Mouse (Mus musculus) gonadal fat pad, adult 2 months (tissue): ENCODE results near the gene Pccb. TPM values are rescaled to one million over a fixed set of nuclear protein-coding genes. Genes with fewer than 3 reads are reported as not detected.

ENCODE experiments used
- DNase-seq: peaks from one replicate; pipeline ENCODE4 v3.0.0-alpha.2; 2012; ENCODE audit warnings: low read depth
- polyA plus RNA-seq: library from polyadenylated mRNA; depleted of rRNA; stranded (reverse); fragments of >200 nt; gene quantifications from 2 replicates; pipeline ENCODE4 v1.2.3, GENCODE M21; 2012; rRNA removed

Gene Pccb
- polyA plus RNA-seq, 1 experiment, result 150 TPM

- DNase-seq, result no peak
Measured at GRCm38 (mm10) chr9:100987006-100987405, 47.7 kb downstream of the Pccb start.

GRCm38 (mm10) chr9:100984381-100985310 lies 50.1 kb downstream of the Pccb start:
- DNase-seq, result no peak

GRCm38 (mm10) chr9:100982786-100983185 lies 51.9 kb downstream of the Pccb start:
- DNase-seq, result no peak

- no peak for DNase-seq
Measured at GRCm38 (mm10) chr9:100979260-100979659, 55.4 kb downstream of the Pccb start.

GRCm38 (mm10) chr9:100978666-100979065 lies 56.0 kb downstream of the Pccb start:
- DNase-seq, result no peak

GRCm38 (mm10) chr9:100969461-100969860 lies 65.2 kb downstream of the Pccb start:
- no peak for DNase-seq

- no peak for DNase-seq
Measured at GRCm38 (mm10) chr9:100964106-100964505, 70.6 kb downstream of the Pccb start.

GRCm38 (mm10) chr9:100963428-100963912 lies 71.2 kb downstream of the Pccb start:
- no peak for DNase-seq

GRCm38 (mm10) chr9:100962903-100963427 lies 71.7 kb downstream of the Pccb start:
- DNase-seq, result no peak

GRCm38 (mm10) chr9:100951481-100951880 lies 83.2 kb downstream of the Pccb start:
- DNase-seq, result no peak

- DNase-seq, result peak; percentile 28
Measured at GRCm38 (mm10) chr9:100944677-100945365, 89.9 kb downstream of the Pccb start.

- DNase-seq, result no peak
Measured at GRCm38 (mm10) chr9:100942042-100942441, 92.7 kb downstream of the Pccb start.

Other genes with a start within 250 kb of the Pccb start
- 13.7 and 20.2 TPM in 2 replicates for gene Msl2, start 39.2 kb upstream of the Pccb start, polyA plus RNA-seq
- gene Ppp2r3a, start 216.9 kb upstream of the Pccb start, polyA plus RNA-seq, result 7.9 and 8.7 TPM in 2 replicates